Mouse (Mus musculus) frontal cortex, adult (tissue): ENCODE measurements at regions not wholly inside any gene's neighbourhood (a gene's known extent, or its start where the extent isn't known, plus 50 kb on each side); places are given as distances from the start of the nearest gene placed in this dataset.

Experiments used
- ATAC-seq: cut with Nextera tagmentation; 2 replicates; pipeline ENCODE4 v1.9.2; 2017; ENCODE audit warnings: mild to moderate bottlenecking, moderate library complexity, mixed read lengths; ENCODE audit not compliant: low TSS enrichment

DNA sequence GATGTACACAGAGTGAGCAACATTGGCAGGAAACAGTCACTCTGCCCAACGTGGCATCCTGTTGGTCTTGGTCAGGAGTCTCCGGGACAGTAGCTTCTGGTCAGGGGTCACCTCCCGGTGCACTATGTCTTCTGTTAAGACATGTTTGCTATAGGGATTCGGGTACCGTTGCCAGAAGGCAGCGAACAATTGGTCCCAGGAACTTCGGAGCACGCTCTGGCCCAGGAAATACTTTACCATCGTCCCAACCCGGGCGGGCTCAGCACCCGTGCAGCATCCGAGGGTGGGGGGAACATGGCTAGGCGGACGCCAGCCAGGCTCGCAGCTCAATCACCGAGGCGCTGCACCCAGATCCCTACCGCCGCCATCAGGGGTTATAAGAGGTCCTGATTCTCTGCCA is 80.6 kb upstream of the Adam23 start:
- no peak for ATAC-seq

DNA sequence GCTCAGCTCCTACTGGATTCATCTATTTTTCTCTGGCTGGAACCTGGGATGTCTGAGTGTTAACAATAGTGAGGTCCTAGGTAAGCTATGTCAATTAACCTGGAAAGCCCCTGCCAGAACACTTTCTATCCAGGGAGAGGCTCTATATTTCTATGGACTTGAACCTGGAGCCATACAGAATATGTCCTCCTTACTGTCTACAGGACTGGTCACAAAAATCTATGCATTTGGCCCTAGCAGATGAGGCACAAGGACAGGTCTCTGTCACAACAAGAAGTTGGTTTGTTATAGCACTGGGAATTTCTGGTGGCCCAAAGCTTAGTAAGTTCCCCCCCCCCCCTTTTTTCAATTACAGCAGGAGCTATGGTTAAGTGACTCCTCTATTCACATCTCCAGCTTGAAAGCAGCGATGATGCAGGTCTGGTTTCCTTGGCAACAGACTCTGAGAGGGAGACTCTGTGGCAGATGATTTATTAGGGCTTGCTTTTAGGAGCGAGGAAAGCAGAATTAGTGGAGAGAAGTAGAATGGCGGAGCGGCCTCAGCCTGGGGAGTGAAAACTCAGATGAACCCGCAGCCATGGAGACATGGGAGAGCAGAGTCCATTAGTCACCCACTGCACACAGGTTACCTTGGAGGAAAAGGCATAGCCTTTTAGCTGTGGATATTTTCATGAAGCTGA is 77.9 kb upstream of the Adam23 start:
- peak; percentile 87 for ATAC-seq

DNA sequence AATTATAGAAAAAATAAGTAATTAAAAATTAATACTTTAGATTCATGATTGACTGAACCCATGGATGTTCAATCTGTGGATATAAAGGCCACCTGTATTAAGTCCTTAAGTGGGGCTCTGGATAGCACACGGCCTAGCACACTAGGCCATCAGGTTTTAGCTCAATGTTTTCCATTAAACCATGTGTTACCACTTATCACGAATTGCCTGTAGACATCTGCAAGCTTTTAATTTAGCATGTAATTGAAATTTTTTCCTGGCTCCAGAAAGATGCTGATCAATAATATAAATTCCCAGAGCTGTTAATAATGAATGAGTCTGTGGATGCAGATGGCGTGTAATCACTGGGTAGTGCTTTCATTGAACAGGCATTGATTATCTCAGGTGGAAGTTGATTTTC is 76.8 kb upstream of the Adam23 start:
- no peak for ATAC-seq

DNA sequence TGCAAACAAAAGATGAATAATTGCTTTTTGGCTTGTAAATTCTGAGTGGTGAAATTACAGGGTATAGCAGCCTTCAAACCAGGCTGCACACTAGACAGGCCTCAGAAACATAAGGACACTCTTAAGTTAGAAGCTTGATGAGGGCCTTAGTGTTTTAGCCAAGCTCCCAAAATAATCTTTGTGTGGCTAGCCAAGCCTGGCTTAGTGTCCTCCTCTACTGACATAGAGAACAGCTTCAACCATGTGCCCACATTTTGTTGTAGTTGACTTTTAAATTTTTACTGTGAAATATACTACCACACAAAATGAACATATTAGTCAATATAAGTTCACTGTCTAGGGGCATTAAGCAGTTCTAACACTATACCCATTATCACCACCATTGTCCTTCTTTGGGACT is 76.1 kb upstream of the Adam23 start:
- ATAC-seq, result no peak

- no peak for ATAC-seq
These were observed 62.6 kb upstream of the Adam23 start for GRCm38 (mm10) chr1:63383110-63383509.

- ATAC-seq, result no peak
These were observed 60.6 kb upstream of the Adam23 start for GRCm38 (mm10) chr1:63385116-63385515.

GRCm38 (mm10) chr1:63395427-63395826 is 50.3 kb upstream of the Adam23 start:
- ATAC-seq, result no peak; the same call in 1 of the 2 replicates
